Mouse (Mus musculus) MN1 (cell line): ENCODE data around the gene Sva.

Experiments
- DNase-seq: peaks from one replicate; pipeline ENCODE4 v3.0.0-alpha.2; 2016; ENCODE audit warnings: low spot score

The Sva gene

DNA sequence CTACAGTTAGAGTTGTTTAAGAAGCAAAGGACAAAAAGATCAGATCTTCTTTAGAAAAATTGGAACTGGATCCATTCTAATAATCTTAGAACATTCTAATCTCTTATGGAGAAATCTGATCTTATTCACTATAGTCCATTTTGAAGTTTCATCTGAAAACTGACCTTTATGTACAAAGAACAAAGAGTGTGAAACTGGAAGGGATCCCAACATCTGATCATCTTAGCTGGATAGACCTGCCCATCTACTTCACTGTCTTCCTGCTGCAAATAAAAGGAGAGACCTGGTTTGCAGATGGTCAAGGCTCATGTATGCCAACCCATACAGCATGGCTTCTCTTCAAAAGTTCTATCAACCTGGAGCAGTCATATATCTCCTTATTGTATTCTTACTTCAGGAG lies at the start of gene Sva:
Sva (plus strand) TSS at position 301 of the 400 bp plus-strand sequence.
- no peak for DNase-seq
